Mouse (Mus musculus) bone marrow, adult 2 months (tissue): ENCODE results near the gene Gm29582. TPM values are rescaled to one million over a fixed set of nuclear protein-coding genes. Genes with fewer than 3 reads are reported as not detected.
"Not testable (repeated sequence)": the region's sequence is repeated elsewhere in the genome, so short reads cannot be mapped to it uniquely, and the experiment has no call there.

ENCODE experiments used
- H3K27ac ChIP-seq: fragments of 200-500 bp; 2 replicates; pipeline ENCODE4 v1.5.1; 2012; ENCODE audit warnings: low read depth, mild to moderate bottlenecking, control low read depth, inconsistent platforms, low read length; ENCODE audit not compliant: control insufficient read depth, poor library complexity, insufficient read depth
- H3K4me1 ChIP-seq: fragments of 200-500 bp; 2 replicates; pipeline ENCODE4 v1.6.1; 2011; ENCODE audit warnings: low read length; ENCODE audit not compliant: control insufficient read depth, insufficient read depth
- H3K4me3 ChIP-seq: fragments of 200-500 bp; replicated peaks from 2 replicates; pipeline ENCODE3; 2011; ENCODE audit warnings: mild to moderate bottlenecking, low read depth, low read length, control low read depth; ENCODE audit not compliant: control insufficient read depth
- WGBS: fragments of 180-500 bp; shearing (Covaris S2); methylation state at CpG from one replicate; pipeline ENCODE4 v1.1.7; 2018; 5-methylcytosine and 5-hydroxymethylcytosine counted together
- polyA plus RNA-seq: library from polyadenylated mRNA; stranded (reverse); fragments of >200 nt; gene quantifications from 2 replicates; pipeline ENCODE4 v1.2.4, GENCODE M21; 2011; ENCODE audit warnings: low replicate concordance; ENCODE audit not compliant: missing spikeins, insufficient read depth, insufficient read length

The Gm29582 gene
- polyA plus RNA-seq: not detected in 2 replicates

DNA sequence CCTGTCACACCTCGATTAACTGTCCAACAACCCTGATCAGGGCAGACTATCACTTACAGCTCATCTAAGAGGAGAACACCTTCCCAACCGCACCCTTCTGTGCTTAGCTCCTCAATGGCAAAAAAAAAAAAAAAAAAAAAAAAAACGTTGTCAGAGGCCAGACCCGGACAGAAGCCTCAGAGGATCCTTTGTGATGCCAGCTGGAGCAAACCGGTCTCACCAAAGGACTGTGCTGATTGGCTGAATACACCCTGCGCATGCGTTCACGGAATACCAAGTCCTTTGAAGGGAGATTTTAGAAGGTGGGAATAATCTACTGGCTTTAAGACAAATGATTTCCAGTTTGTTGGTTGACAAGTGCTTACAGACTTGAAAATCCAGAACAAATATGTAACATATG is at the start of gene Gm29582:
Gene Gm29582 (minus strand): TSS at position 101 of the 400 bp plus-strand sequence.
- not testable (repeated sequence) for H3K4me3 ChIP-seq, H3K27ac ChIP-seq
- no CpG with 5 or more reads among the region's 8 CpGs for WGBS

More for the DNA sequence above, at the start of gene Gm29582:
- H3K4me1 ChIP-seq: not testable (repeated sequence)
